Mouse (Mus musculus): ENCODE results near the gene Cxcl9.

Cxcl9 gene

GRCm38 (mm10) chr5:92340606-92341005, 12.7 kb upstream of the Cxcl9 start:
- DNase-seq (ENCODE audit: extremely low spot score, low spot score), result no peak

GRCm38 (mm10) chr5:92336743-92337142, 8.9 kb upstream of the Cxcl9 start:
- no peak for DNase-seq (ENCODE audit: extremely low spot score, low spot score)

- no peak for DNase-seq (ENCODE audit: extremely low spot score, low spot score)
These were observed 4.5 kb upstream of the Cxcl9 start for GRCm38 (mm10) chr5:92332359-92332840.

GRCm38 (mm10) chr5:92331635-92332338, 3.9 kb upstream of the Cxcl9 start, which contains the start of gene Art3:
Gene Art3, plus strand, starts transcription at chr5:92331827.
- no peak for DNase-seq (ENCODE audit: extremely low spot score, low spot score)

GRCm38 (mm10) chr5:92331122-92331521, 3.2 kb upstream of the Cxcl9 start:
- no peak for DNase-seq (ENCODE audit: extremely low spot score, low spot score)

- DNase-seq (ENCODE audit: extremely low spot score, low spot score), result no peak
These were observed 512 bp downstream of the Cxcl9 start for GRCm38 (mm10) chr5:92327367-92327766.

GRCm38 (mm10) chr5:92323264-92323663, 4.6 kb downstream of the Cxcl9 start:
- no peak for DNase-seq (ENCODE audit: extremely low spot score, low spot score)

- no peak for DNase-seq (ENCODE audit: extremely low spot score, low spot score)
These were observed 5.3 kb downstream of the Cxcl9 start for GRCm38 (mm10) chr5:92322612-92323011.

- DNase-seq (ENCODE audit: extremely low spot score, low spot score), result no peak
These were observed 6.1 kb downstream of the Cxcl9 start for GRCm38 (mm10) chr5:92321631-92322400.

GRCm38 (mm10) chr5:92318596-92318995, 9.3 kb downstream of the Cxcl9 start:
- no peak for DNase-seq (ENCODE audit: extremely low spot score, low spot score)

- DNase-seq (ENCODE audit: extremely low spot score, low spot score), result no peak
These were observed 9.8 kb downstream of the Cxcl9 start for GRCm38 (mm10) chr5:92318119-92318518.

- DNase-seq (ENCODE audit: extremely low spot score, low spot score), result no peak
These were observed 14.1 kb downstream of the Cxcl9 start for GRCm38 (mm10) chr5:92313776-92314175.

GRCm38 (mm10) chr5:92312046-92312715, 15.7 kb downstream of the Cxcl9 start:
- DNase-seq (ENCODE audit: extremely low spot score, low spot score), result peak; percentile 73

- DNase-seq (ENCODE audit: extremely low spot score, low spot score), result peak; percentile 90
These were observed 18.0 kb downstream of the Cxcl9 start, which contains the start of gene Sdad1 for GRCm38 (mm10) chr5:92309681-92310511. Gene Sdad1, minus strand, starts transcription at chr5:92310479.

- no peak for DNase-seq (ENCODE audit: extremely low spot score, low spot score)
These were observed 23.6 kb downstream of the Cxcl9 start for GRCm38 (mm10) chr5:92304291-92304690.

- DNase-seq (ENCODE audit: extremely low spot score, low spot score), result no peak
These were observed 25.6 kb downstream of the Cxcl9 start for GRCm38 (mm10) chr5:92302149-92302840.

- no peak for DNase-seq (ENCODE audit: extremely low spot score, low spot score)
These were observed 33.4 kb downstream of the Cxcl9 start for GRCm38 (mm10) chr5:92294525-92294924.

GRCm38 (mm10) chr5:92291652-92292414, 36.0 kb downstream of the Cxcl9 start:
- DNase-seq (ENCODE audit: extremely low spot score, low spot score), result no peak

GRCm38 (mm10) chr5:92287840-92288239, 40.0 kb downstream of the Cxcl9 start:
- DNase-seq (ENCODE audit: extremely low spot score, low spot score), result no peak

- DNase-seq (ENCODE audit: extremely low spot score, low spot score), result no peak
These were observed 44.8 kb downstream of the Cxcl9 start for GRCm38 (mm10) chr5:92283107-92283506.
